Mouse (Mus musculus) retina, postnatal 1 day (tissue): Measurements from ENCODE around the gene Zfp423.

ENCODE experiments used
- DNase-seq: peaks from one replicate; pipeline ENCODE4 v3.0.0-alpha.2; 2012

Zfp423 gene

GRCm38 (mm10) chr8:87834656-87835055 is 124.7 kb downstream of the Zfp423 start:
- no peak for DNase-seq

- peak; percentile 56 for DNase-seq
These were observed 125.4 kb downstream of the Zfp423 start for GRCm38 (mm10) chr8:87833841-87834620.

GRCm38 (mm10) chr8:87833339-87833738 is 126.1 kb downstream of the Zfp423 start:
- no peak for DNase-seq

- DNase-seq: no peak
These were observed 126.7 kb downstream of the Zfp423 start for GRCm38 (mm10) chr8:87832381-87833325.

GRCm38 (mm10) chr8:87831567-87831966 is 127.8 kb downstream of the Zfp423 start:
- peak; percentile 90 for DNase-seq

- DNase-seq: peak; percentile 53
These were observed 128.3 kb downstream of the Zfp423 start for GRCm38 (mm10) chr8:87831116-87831515.

- peak; percentile 55 for DNase-seq
These were observed 129.2 kb downstream of the Zfp423 start for GRCm38 (mm10) chr8:87830200-87830599.

- no peak for DNase-seq
These were observed 133.3 kb downstream of the Zfp423 start for GRCm38 (mm10) chr8:87826013-87826660.

GRCm38 (mm10) chr8:87823172-87823571 is 136.2 kb downstream of the Zfp423 start:
- no peak for DNase-seq

GRCm38 (mm10) chr8:87822690-87823089 is 136.7 kb downstream of the Zfp423 start:
- DNase-seq: no peak

- DNase-seq: no peak
These were observed 137.2 kb downstream of the Zfp423 start for GRCm38 (mm10) chr8:87822175-87822574.

- no peak for DNase-seq
These were observed 137.7 kb downstream of the Zfp423 start for GRCm38 (mm10) chr8:87821655-87822054.

GRCm38 (mm10) chr8:87819263-87819662 is 140.1 kb downstream of the Zfp423 start:
- no peak for DNase-seq

- no peak for DNase-seq
These were observed 140.9 kb downstream of the Zfp423 start for GRCm38 (mm10) chr8:87818506-87818905.

GRCm38 (mm10) chr8:87816141-87816540 is 143.3 kb downstream of the Zfp423 start:
- no peak for DNase-seq

- DNase-seq: no peak
These were observed 146.7 kb downstream of the Zfp423 start for GRCm38 (mm10) chr8:87812661-87813060.

GRCm38 (mm10) chr8:87812069-87812449 is 147.3 kb downstream of the Zfp423 start:
- no peak for DNase-seq

GRCm38 (mm10) chr8:87811399-87812068 is 147.9 kb downstream of the Zfp423 start:
- DNase-seq: peak; percentile 90

- no peak for DNase-seq
These were observed 148.6 kb downstream of the Zfp423 start for GRCm38 (mm10) chr8:87810771-87811170.

GRCm38 (mm10) chr8:87804327-87804900 is 155.0 kb downstream of the Zfp423 start:
- DNase-seq: no peak

- DNase-seq: no peak
These were observed 156.0 kb downstream of the Zfp423 start for GRCm38 (mm10) chr8:87803437-87803836.

- DNase-seq: no peak
These were observed 156.8 kb downstream of the Zfp423 start for GRCm38 (mm10) chr8:87802571-87802970.
